Mouse (Mus musculus) bone marrow, adult 2 months (tissue): ENCODE data around the gene Luc7l2. TPM values are rescaled to one million over a fixed set of nuclear protein-coding genes. Genes with fewer than 3 reads are reported as not detected.

Source experiments
- H3K27ac ChIP-seq: fragments of 200-500 bp; 2 replicates; pipeline ENCODE4 v1.5.1; 2012; ENCODE audit warnings: low read depth, mild to moderate bottlenecking, control low read depth, inconsistent platforms, low read length; ENCODE audit not compliant: control insufficient read depth, poor library complexity, insufficient read depth
- H3K4me1 ChIP-seq: fragments of 200-500 bp; 2 replicates; pipeline ENCODE4 v1.6.1; 2011; ENCODE audit warnings: low read length; ENCODE audit not compliant: control insufficient read depth, insufficient read depth
- H3K4me3 ChIP-seq: fragments of 200-500 bp; replicated peaks from 2 replicates; pipeline ENCODE3; 2011; ENCODE audit warnings: mild to moderate bottlenecking, low read depth, low read length, control low read depth; ENCODE audit not compliant: control insufficient read depth
- CTCF ChIP-seq: fragments of 200-500 bp; IDR thresholded peaks from 2 replicates; pipeline ENCODE4 v1.5.1; 2011; ENCODE audit warnings: low read length, control low read depth; ENCODE audit not compliant: control insufficient read depth, insufficient read depth
- POLR2A ChIP-seq: fragments of 200-500 bp; IDR thresholded peaks from 2 replicates; pipeline ENCODE4 v1.6.1; 2011; ENCODE audit warnings: low read depth, mild to moderate bottlenecking, control low read depth, low read length, borderline replicate concordance; ENCODE audit not compliant: control insufficient read depth
- WGBS: fragments of 180-500 bp; shearing (Covaris S2); methylation state at CpG from one replicate; pipeline ENCODE4 v1.1.7; 2018; 5-methylcytosine and 5-hydroxymethylcytosine counted together
- polyA plus RNA-seq: library from polyadenylated mRNA; stranded (reverse); fragments of >200 nt; gene quantifications from 2 replicates; pipeline ENCODE4 v1.2.4, GENCODE M21; 2011; ENCODE audit warnings: low replicate concordance; ENCODE audit not compliant: missing spikeins, insufficient read depth, insufficient read length

Luc7l2 gene
- 164 and 190 TPM in 2 replicates for polyA plus RNA-seq

- Histone ChIP-seq H3K4me1 (no peaks in the 10 kb centered on the region; the same call in 1 of the 2 replicates), H3K4me3 (peak within 1 kb of the TSS; percentile 95), H3K27ac (peak within 1 kb of the TSS; percentile 99)
- TF ChIP-seq POLR2A (peak; percentile 82), CTCF (no peak)
- under 1% methylated on average over 84 of the region's 98 CpGs for WGBS
Measured at GRCm38 (mm10) chr6:38551062-38551988, at the start of gene Luc7l2. Gene Luc7l2 (plus strand): TSS chr6:38551334.

GRCm38 (mm10) chr6:38512096-38512495 lies 39.0 kb upstream of the Luc7l2 start:
- no peak for TF ChIP-seq CTCF
- TF ChIP-seq POLR2A, result no peak
- Histone ChIP-seq H3K4me3 (no peak overlapping the region), H3K4me1 (peaks cover 2% of the 10 kb centered on the region; the same call in 1 of the 2 replicates), H3K27ac (no peak overlapping the region)
- WGBS, result 91% methylated on average over 1 of the region's 1 CpGs

- Histone ChIP-seq H3K4me1 (peaks cover 2% of the 10 kb centered on the region; the same call in 1 of the 2 replicates), H3K27ac (no peak overlapping the region), H3K4me3 (no peak overlapping the region)
- TF ChIP-seq POLR2A, result no peak
- no peak for TF ChIP-seq CTCF
Measured at GRCm38 (mm10) chr6:38512830-38513229, 38.3 kb upstream of the Luc7l2 start.

- Histone ChIP-seq H3K4me3 (no peak overlapping the region), H3K27ac (no peak overlapping the region), H3K4me1 (peaks cover 2% of the 10 kb centered on the region; the same call in 1 of the 2 replicates)
- TF ChIP-seq CTCF (no peak), POLR2A (no peak)
- 90% methylated on average over 4 of the region's 4 CpGs for WGBS
Measured at GRCm38 (mm10) chr6:38515201-38515600, 35.9 kb upstream of the Luc7l2 start.

- Histone ChIP-seq H3K27ac (no peak overlapping the region), H3K4me1 (no peaks in the 10 kb centered on the region), H3K4me3 (no peak overlapping the region)
- 29% methylated on average over 8 of the region's 8 CpGs for WGBS
- TF ChIP-seq POLR2A, result no peak
- TF ChIP-seq CTCF, result no peak
Measured at GRCm38 (mm10) chr6:38523851-38524250, 27.3 kb upstream of the Luc7l2 start.

GRCm38 (mm10) chr6:38531211-38531820 lies 19.8 kb upstream of the Luc7l2 start:
- H3K4me1 ChIP-seq, result no peaks in the 10 kb centered on the region; the same call in 1 of the 2 replicates
- TF ChIP-seq POLR2A (no peak), CTCF (0 out of 2 replicates have a peak, but pooled peaks have one; percentile 29)
- 36% methylated on average over 5 of the region's 5 CpGs for WGBS
- no peak overlapping the region for H3K4me3 ChIP-seq
- H3K27ac ChIP-seq, result 0 out of 2 replicates have a peak overlapping the region, but pooled peaks have one; percentile 34

- Histone ChIP-seq H3K4me1 (no peaks in the 10 kb centered on the region; the same call in 1 of the 2 replicates), H3K27ac (peak overlapping the region; percentile 95), H3K4me3 (peak overlapping the region; percentile 75)
- 3% methylated on average over 25 of the region's 25 CpGs for WGBS
- TF ChIP-seq CTCF (no peak), POLR2A (no peak)
Measured at GRCm38 (mm10) chr6:38532500-38533420, 18.4 kb upstream of the Luc7l2 start.
